Mouse (Mus musculus) cortical plate, adult 2 months (tissue): ENCODE measurements around the gene Clrn3.

Source experiments
- CTCF ChIP-seq: fragments of 200-500 bp; IDR thresholded peaks from 2 replicates; pipeline ENCODE4 v1.5.1; 2011; ENCODE audit warnings: mild to moderate bottlenecking, control low read depth, low read length; ENCODE audit not compliant: insufficient read depth; ENCODE audit errors: extremely low read depth
- POLR2A ChIP-seq: fragments of 200-500 bp; IDR thresholded peaks from 2 replicates; pipeline ENCODE4 v1.6.1; 2011; ENCODE audit warnings: mild to moderate bottlenecking, low read length, control low read depth; ENCODE audit not compliant: insufficient read depth; ENCODE audit errors: extremely low read depth

GRCm38 (mm10) chr7:135490500-135490886, 38.0 kb downstream of the Clrn3 start:
- TF ChIP-seq POLR2A (no peak), CTCF (no peak)
